Mouse (Mus musculus): ENCODE data around the gene Adam29. TPM values are rescaled to one million over a fixed set of nuclear protein-coding genes. Genes with fewer than 3 reads are reported as not detected.

Gene Adam29
- not detected in 2 replicates for polyA plus RNA-seq (2012; rRNA removed)

DNA sequence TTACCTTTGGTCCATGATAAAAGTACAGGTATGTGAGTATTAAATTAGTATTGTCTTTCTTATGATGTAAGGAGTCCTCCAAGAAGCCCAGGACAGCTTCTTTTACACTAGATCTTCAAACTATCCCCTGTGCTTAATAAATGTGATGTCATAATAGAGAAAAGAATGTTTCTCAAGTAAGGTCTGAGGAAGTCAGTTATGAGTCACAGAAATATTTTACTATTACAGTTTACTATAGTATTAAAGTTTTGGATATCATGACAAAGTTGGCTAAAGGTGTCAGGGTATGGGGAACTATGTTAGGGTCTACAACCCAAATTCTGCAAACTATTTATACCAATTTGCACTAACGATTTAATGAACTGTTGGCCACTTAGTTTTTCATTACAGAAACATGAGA is at the start of gene Adam29:
Gene Adam29, minus strand, starts transcription at position 101 of the 400 bp plus-strand sequence.
- no peak for DNase-seq (ENCODE audit: low spot score)

DNA sequence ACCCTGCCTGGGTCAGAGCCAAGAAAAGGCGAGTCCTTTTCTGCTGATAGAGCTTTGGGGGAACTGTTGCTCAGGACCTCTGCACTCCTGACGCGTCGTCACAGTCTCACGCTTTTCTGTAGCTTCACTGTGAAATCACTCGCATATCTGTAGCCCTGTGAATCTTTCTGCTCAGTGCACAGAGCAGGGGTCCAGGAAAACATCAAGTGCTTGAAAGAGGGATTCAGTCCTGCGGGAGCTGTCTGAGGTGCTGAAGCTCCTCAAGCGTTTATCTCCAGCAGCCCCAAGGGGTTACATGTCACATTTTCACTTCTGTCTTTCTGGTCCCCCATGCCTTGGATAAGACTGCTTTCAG is 33.8 kb upstream of the Adam29 start:
- no peak for DNase-seq (ENCODE audit: low spot score)

DNA sequence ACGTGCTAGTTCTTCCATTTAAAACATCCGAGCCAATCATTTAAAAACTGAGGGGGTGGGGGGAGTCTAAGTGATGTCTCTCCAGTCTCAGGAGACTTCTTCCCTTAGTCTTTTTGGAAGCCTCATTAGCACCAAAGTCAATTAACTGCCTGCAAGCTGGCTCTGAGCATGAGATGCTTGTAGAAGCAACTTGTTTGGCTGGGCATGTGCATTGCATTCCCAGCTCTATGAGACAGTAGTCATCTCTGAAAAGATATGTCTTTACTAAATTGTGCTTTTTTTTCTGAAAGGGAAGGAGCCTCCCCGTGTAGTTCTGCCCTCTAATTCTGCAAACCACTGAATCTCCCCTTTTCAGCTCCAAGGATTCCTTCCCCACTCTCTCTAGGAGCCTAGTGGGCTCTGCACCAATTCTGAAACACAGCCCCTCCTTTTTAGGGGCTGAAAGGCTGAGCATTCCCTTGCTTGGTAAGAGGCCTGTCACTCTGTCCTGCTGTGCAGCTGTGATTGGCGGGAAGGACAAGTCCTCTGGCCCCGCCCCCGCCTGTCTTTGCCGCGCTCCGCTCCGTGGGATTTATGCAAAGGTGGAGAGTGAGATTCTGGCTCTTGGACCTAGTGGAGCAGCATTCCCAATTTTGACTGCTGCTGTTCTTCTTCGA is 33.2 kb upstream of the Adam29 start, which contains the start of gene Glra3:
Gene Glra3, plus strand, starts transcription at position 591 of the 656 bp plus-strand sequence.
- DNase-seq (ENCODE audit: low spot score): no peak

Other genes starting within 250 kb of the Adam29 start
- not detected in 2 replicates for gene Glra3, start 33.5 kb upstream of the Adam29 start, polyA plus RNA-seq (2012; rRNA removed)

Data from urinary bladder, adult 2 months (tissue).